Mouse (Mus musculus) heart, postnatal 14 days (tissue): ENCODE results near the gene Gm4922. TPM values are rescaled to one million over a fixed set of nuclear protein-coding genes. Genes with fewer than 3 reads are reported as not detected.

Experiments used
- DNase-seq, 2 experiments: peaks; one replicate each; pipeline ENCODE4 v3.0.0; 2021 to 2022
- intact Hi-C: fragments of 180-260 bp; cut with DNase I; formaldehyde crosslinking; loops from one replicate; pipeline ENCODE4 v1.15.1; 2025
- long read RNA-seq, 2 experiments: library from polyadenylated mRNA; stranded (forward); transcript quantifications; one replicate each; pipeline ENCODE4 v2.0.0; 2021
- total RNA-seq, 2 experiments: library from RNA; stranded (reverse); gene quantifications; 2 replicates each; pipeline ENCODE4 v1.2.3; 2021

Gene Gm4922
- total RNA-seq = not detected
- long read RNA-seq, experiment 1 = 0 reads
- long read RNA-seq, experiment 2 = 0 reads

DNA sequence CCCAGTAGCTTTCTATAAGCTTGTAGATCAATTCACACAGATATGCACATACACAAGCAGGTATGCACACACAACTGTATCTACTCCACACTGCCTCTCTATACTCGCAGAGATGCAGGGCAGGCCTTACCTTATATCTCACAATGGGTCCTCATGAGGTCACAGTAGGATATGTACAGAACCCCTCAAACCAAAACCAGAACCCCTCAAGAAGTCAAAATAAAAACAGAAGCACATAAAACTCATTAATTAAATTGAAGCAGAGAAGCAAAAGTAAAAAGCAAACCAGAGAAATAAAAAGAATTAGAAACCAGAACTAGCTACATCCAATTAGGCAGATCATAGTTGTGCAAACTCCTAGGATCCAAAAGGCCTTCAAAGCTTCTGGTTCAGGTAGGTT, at the start of gene Gm4922:
Gene Gm4922, minus strand, starts transcription at position 101 of the 400 bp plus-strand sequence.
- no peak for DNase-seq
- intact Hi-C loops = no loop called here

GRCm38 (mm10) chr10:18835684-18836479, 49.3 kb upstream of the Gm4922 start:
- intact Hi-C loops = loop anchor here (2.0 to 5.0 kb wide), 2 partner anchors 69 to 74 kb away; no protein-coding TSS in a partner anchor
- DNase-seq = peak; percentile 26 to 55

DNA sequence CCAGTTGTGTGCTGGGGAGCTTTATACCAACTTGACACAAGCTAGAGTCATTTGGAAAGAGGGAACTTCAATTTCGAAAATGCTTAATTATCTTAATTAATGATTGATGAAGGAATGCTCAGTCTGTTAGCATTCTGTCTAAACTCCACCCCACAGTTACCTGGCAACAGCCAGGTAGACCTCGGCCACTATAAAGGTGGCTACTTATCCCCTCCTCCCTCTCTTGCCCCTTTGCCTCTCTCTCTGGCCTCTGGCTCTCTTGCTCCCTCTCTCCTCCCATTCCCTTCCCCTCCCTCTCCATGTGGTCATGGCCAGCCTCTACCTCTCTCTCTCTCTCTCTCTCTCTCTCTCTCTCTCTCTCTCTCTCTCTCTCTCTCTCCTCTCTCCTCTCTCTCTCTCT, 47.8 kb upstream of the Gm4922 start:
- intact Hi-C loops = no loop called here

GRCm38 (mm10) chr10:18831823-18832222, 45.2 kb upstream of the Gm4922 start:
- intact Hi-C loops = no loop called here
- no peak for DNase-seq

More for the DNA sequence above, 47.8 kb upstream of the Gm4922 start:
- DNase-seq = no peak

DNA sequence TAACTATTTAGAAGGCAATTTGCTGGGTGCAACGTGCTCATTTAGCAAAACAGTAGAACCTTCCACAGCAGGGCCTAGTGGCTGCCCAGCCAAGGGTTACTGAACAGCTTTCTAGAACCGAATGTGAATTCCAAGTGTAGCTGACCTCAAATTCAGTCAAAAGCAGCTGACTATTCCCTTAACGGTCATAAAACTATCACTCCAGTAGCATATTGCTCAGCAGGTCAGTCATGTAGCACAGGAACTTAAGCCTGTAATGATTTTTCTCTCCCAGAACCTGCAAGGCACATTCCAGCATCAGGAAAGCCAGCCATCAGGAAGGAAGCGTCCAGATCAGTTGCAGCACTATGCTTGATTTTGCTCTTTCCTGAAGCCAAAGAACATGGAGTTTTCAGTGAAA, 43.8 kb upstream of the Gm4922 start:
- DNase-seq = no peak
- intact Hi-C loops = no loop called here

GRCm38 (mm10) chr10:18827936-18828335, 41.3 kb upstream of the Gm4922 start:
- intact Hi-C loops = no loop called here

GRCm38 (mm10) chr10:18826107-18826506, 39.5 kb upstream of the Gm4922 start:
- DNase-seq = no peak
- intact Hi-C loops = no loop called here

More at GRCm38 (mm10) chr10:18827936-18828335, 41.3 kb upstream of the Gm4922 start:
- no peak for DNase-seq

- no peak for DNase-seq
- intact Hi-C loops = no loop called here
Measured at GRCm38 (mm10) chr10:18825143-18825542, 38.5 kb upstream of the Gm4922 start.

- intact Hi-C loops = no loop called here
- peak; percentile 64 to 76 for DNase-seq
Measured at GRCm38 (mm10) chr10:18816560-18816959, 30.0 kb upstream of the Gm4922 start.

GRCm38 (mm10) chr10:18811751-18812150, 25.2 kb upstream of the Gm4922 start:
- no peak for DNase-seq
- intact Hi-C loops = no loop called here

DNA sequence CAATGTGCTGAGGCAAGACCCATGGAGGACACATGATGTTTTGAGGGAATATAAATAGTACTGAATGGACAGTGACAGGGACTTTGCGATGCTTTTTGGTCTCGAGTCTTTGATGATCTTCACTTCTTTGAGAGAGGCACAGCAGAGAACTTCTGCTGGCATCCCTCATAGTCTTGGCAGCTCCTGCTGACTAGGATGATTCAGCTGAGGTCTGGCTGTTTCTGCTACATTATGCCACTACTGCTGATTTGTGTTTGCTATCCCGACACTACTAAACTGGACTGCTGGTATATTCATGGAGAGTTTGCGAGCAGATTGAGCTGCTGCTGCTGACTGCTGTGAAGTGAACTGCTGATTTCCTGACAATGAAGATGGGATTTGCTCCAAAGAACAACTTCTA, 3.5 kb upstream of the Gm4922 start:
- DNase-seq = no peak
- intact Hi-C loops = no loop called here

- DNase-seq = no peak
- intact Hi-C loops = no loop called here
Measured at GRCm38 (mm10) chr10:18788601-18789000, 2.0 kb upstream of the Gm4922 start.

DNA sequence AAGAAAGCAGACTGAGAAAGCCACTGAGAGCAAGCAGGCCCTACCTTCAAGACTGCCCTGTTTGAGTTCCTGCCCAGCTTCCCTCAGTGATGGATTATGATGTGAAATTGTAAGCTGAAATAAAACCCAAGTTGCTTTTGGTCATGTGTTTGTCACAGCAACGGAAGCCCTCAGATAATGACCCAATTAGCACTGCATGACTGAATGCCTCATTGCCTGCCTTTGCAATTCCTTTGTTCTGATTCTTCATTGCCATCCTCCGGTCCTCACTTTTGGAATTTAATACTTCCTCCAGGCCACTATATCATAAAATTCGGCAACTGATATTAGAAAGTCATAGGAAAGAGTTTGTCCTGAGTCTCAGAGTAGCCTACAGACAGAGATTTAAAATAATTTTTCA, 9.0 kb downstream of the Gm4922 start:
- intact Hi-C loops = no loop called here
- DNase-seq = no peak

DNA sequence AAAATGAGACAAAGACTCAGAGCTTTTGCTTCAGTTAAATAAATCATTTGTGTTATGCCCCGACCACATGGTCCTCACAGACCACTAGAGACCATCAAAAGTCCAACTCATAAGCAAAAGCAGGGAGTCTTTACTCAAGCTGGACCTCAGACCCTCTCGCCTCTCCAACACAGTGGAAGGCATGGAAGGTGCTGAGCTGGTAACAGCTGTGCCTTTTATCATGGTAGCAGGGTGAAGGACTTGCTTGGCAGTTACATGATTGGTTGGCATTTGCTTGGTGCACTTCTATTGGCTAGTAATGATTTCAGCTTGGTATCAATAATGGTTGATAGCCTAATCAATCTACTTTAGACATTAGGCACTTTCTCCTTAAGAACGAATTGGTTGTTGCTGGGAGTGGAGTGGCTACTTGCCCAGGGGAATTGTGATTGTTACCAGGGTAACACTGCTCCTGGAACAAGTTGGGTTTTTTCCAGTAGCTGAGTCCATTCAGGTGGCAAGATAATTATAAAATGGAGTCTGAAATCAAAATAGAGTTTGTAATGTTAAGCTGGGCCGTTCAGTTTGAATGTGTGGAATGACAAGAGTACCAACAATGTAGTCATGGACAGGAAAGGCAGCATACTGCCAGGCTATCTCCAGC, 13.9 kb downstream of the Gm4922 start:
- DNase-seq = peak in 1 of 2 experiments; percentile 11
- intact Hi-C loops = no loop called here

GRCm38 (mm10) chr10:18769909-18770308, 16.7 kb downstream of the Gm4922 start:
- no peak for DNase-seq
- intact Hi-C loops = no loop called here

DNA sequence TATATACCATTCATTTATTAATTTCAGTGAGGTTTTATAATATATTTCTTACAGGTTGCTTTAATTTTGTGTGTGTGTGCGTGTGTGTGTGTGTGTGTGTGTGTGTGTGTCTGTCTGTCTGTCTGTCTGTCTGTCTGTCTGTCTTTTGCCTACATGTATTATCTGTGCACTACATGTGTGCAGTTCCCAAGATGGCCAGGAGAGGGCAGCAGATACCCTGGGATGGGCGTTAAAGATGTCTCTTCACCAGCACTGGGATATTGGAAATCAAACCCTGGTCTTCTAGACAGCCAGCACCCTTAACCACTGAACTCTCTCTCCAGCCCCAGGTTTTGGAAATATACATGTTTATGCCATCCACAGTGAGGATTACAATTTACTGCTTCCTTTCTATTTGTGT, 26.4 kb downstream of the Gm4922 start:
- DNase-seq = peak; percentile 41 to 68
- intact Hi-C loops = loop anchor here (5.0 kb wide), 1 partner anchor 77 kb away; no protein-coding TSS in a partner anchor

- intact Hi-C loops = no loop called here
- DNase-seq = no peak
Measured at GRCm38 (mm10) chr10:18750057-18750456, 36.5 kb downstream of the Gm4922 start.

- DNase-seq = peak; percentile 54 to 64
- intact Hi-C loops = no loop called here
Measured at GRCm38 (mm10) chr10:18743286-18744142, 43.1 kb downstream of the Gm4922 start, which contains the start of gene Arfgef3. Arfgef3 (minus strand) TSS chr10:18743949.

DNA sequence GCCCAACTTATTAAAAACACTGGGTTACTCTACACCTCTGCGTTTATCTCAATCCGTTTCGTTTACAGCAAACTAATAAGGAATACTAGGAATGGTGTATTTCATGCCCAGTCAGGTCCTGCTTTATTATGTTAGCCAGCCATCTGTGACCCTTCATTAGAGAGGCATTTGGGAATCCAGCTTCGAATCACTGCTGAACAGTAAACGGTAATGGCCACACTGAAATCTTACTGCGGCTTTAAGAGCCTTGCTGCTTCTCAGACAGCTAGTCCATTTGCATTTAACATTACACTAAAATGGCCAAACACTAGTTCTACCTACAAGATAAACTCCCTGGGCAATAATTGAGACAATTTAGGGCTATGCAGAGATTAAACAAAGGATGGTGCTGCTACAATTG, 44.5 kb downstream of the Gm4922 start:
- intact Hi-C loops = no loop called here
- no peak for DNase-seq

DNA sequence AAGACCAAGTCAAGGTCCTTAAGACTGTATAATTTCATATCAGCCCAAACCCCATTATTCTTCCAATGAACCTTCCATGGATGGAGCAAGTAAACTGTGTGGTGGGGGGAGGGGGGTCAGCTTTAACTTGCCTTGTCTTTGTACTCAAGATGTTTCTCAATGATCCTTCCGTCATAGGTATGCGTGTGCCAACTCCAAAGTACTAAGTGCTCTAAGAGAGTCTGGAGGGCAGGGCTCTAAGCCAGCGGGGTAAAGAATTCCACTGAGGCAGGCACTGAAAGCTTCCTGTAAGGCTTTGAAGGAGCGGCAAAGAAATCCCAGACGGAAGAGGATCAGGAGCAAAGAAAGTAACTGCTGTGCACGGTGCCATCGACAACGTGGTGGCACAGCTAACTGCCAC, 45.6 kb downstream of the Gm4922 start:
- no peak for DNase-seq
- intact Hi-C loops = no loop called here
